Mouse (Mus musculus) embryonic fibroblast, embryonic 13.5 days (primary cell): ENCODE data around the gene Gm1123.

ENCODE experiments used
- CTCF ChIP-seq: IDR thresholded peaks from 2 replicates; pipeline ENCODE4 v1.5.1; 2011; ENCODE audit warnings: mild to moderate bottlenecking, control low read depth, low read length, moderate library complexity, borderline replicate concordance; ENCODE audit not compliant: insufficient read depth
- POLR2A ChIP-seq: IDR thresholded peaks from 2 replicates; pipeline ENCODE4 v1.6.1; 2011; ENCODE audit warnings: low read depth, mild to moderate bottlenecking, control low read depth, low read length, moderate library complexity

DNA sequence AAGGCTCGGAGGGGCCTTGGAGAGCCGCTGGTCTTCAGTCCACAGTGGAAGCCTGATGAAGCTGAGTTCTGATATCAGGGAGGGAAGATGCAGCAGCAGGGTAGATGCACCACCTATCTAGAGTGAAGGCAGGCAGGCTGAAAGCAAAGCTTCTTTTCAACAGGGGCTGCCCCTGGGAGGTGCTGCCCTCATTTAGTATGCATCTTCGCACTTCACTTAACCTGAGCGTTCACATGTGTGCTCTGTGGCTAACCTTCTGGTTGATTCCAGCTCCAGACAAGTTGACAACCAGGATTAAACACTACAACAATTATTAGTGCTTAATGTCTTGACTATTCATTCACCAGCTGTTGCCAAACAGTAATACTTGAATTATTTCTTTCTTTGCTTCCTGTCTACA is 41.4 kb downstream of the Gm1123 start:
- TF ChIP-seq CTCF (no peak), POLR2A (no peak)
